Mouse (Mus musculus): ENCODE measurements at regions not wholly inside any gene's neighbourhood (a gene's known extent, or its start where the extent isn't known, plus 50 kb on each side); places are given as distances from the start of the nearest gene placed in this dataset.
A peak's percentile ranks its signal among the peaks of the same experiment; 100 is the strongest.

GRCm38 (mm10) chr13:99847531-99847930 is 53.4 kb downstream of the Cartpt start:
- H3K4me3 ChIP-seq (ENCODE audit: low read depth, low read length), result no peak overlapping the region
- H3K4me2 ChIP-seq, result no peak overlapping the region
- ATAC-seq (ENCODE audit: low FRiP score), result no peak
- no peaks in the 10 kb centered on the region for H3K9me3 ChIP-seq (ENCODE audit: control insufficient read depth, low read length)
- H3K9ac ChIP-seq (ENCODE audit: low read length), result no peak overlapping the region
- no peaks in the 10 kb centered on the region for H3K4me1 ChIP-seq (ENCODE audit: control insufficient read depth, insufficient read depth, low read length)
- 70% methylated on average over 13 of the region's 13 CpGs for WGBS
- no peaks in the 10 kb centered on the region for H3K36me3 ChIP-seq (ENCODE audit: control insufficient read depth, insufficient read depth, low read length)
- DNase-seq (ENCODE audit: low spot score, missing footprints), result no peak
- no peaks in the 10 kb centered on the region for H3K27me3 ChIP-seq (ENCODE audit: control insufficient read depth, insufficient read depth, low read length)
- H3K27ac ChIP-seq (ENCODE audit: low read depth, low read length), result no peak overlapping the region

- Histone ChIP-seq H3K9ac (ENCODE audit: low read length) (no peak overlapping the region), H3K27ac (ENCODE audit: low read depth, low read length) (no peak overlapping the region), H3K9me3 (ENCODE audit: control insufficient read depth, low read length) (no peaks in the 10 kb centered on the region), H3K36me3 (ENCODE audit: control insufficient read depth, insufficient read depth, low read length) (no peaks in the 10 kb centered on the region), H3K27me3 (ENCODE audit: control insufficient read depth, insufficient read depth, low read length) (no peaks in the 10 kb centered on the region), H3K4me1 (ENCODE audit: control insufficient read depth, insufficient read depth, low read length) (peaks cover 2% of the 10 kb centered on the region; the same call in 1 of the 2 replicates), H3K4me3 (ENCODE audit: low read depth, low read length) (no peak overlapping the region), H3K4me2 (no peak overlapping the region)
- ATAC-seq (ENCODE audit: low FRiP score) (peak; percentile 60; the same call in 1 of the 2 replicates), DNase-seq (ENCODE audit: low spot score, missing footprints) (peak; percentile 82)
- WGBS, result 42% methylated on average over 9 of the region's 9 CpGs
Observed at GRCm38 (mm10) chr13:99842626-99843025, 58.3 kb downstream of the Cartpt start.

- H3K9ac ChIP-seq (ENCODE audit: low read length), result no peak overlapping the region
- H3K36me3 ChIP-seq (ENCODE audit: control insufficient read depth, insufficient read depth, low read length), result no peaks in the 10 kb centered on the region
- DNase-seq (ENCODE audit: low spot score, missing footprints) (no peak), ATAC-seq (ENCODE audit: low FRiP score) (no peak)
- 78% methylated on average over 9 of the region's 9 CpGs for WGBS
- H3K9me3 ChIP-seq (ENCODE audit: control insufficient read depth, low read length), result no peaks in the 10 kb centered on the region
- no peak overlapping the region for H3K27ac ChIP-seq (ENCODE audit: low read depth, low read length)
- no peak overlapping the region for H3K4me2 ChIP-seq
- no peak overlapping the region for H3K4me3 ChIP-seq (ENCODE audit: low read depth, low read length)
- no peaks in the 10 kb centered on the region for H3K27me3 ChIP-seq (ENCODE audit: control insufficient read depth, insufficient read depth, low read length)
- H3K4me1 ChIP-seq (ENCODE audit: control insufficient read depth, insufficient read depth, low read length), result peaks cover 6% of the 10 kb centered on the region
Observed at GRCm38 (mm10) chr13:99839446-99839845, 61.4 kb downstream of the Cartpt start.

- no peaks in the 10 kb centered on the region; the same call in 1 of the 2 replicates for H3K9me3 ChIP-seq (ENCODE audit: control insufficient read depth, low read length)
Observed at GRCm38 (mm10) chr13:99837772-99838425, 63.0 kb downstream of the Cartpt start.

GRCm38 (mm10) chr13:99837180-99837579 is 63.7 kb downstream of the Cartpt start:
- Histone ChIP-seq H3K9me3 (ENCODE audit: control insufficient read depth, low read length) (no peaks in the 10 kb centered on the region; the same call in 1 of the 2 replicates), H3K4me1 (ENCODE audit: control insufficient read depth, insufficient read depth, low read length) (peaks cover 4% of the 10 kb centered on the region), H3K4me3 (ENCODE audit: low read depth, low read length) (no peak overlapping the region), H3K27ac (ENCODE audit: low read depth, low read length) (no peak overlapping the region), H3K4me2 (no peak overlapping the region), H3K27me3 (ENCODE audit: control insufficient read depth, insufficient read depth, low read length) (no peaks in the 10 kb centered on the region), H3K9ac (ENCODE audit: low read length) (no peak overlapping the region), H3K36me3 (ENCODE audit: control insufficient read depth, insufficient read depth, low read length) (no peaks in the 10 kb centered on the region)
- ATAC-seq (ENCODE audit: low FRiP score) (peak; percentile 71; the same call in 1 of the 2 replicates), DNase-seq (ENCODE audit: low spot score, missing footprints) (no peak)
- 73% methylated on average over 6 of the region's 6 CpGs for WGBS

More at GRCm38 (mm10) chr13:99837772-99838425, 63.0 kb downstream of the Cartpt start:
- Histone ChIP-seq H3K27me3 (ENCODE audit: control insufficient read depth, insufficient read depth, low read length) (no peaks in the 10 kb centered on the region), H3K27ac (ENCODE audit: low read depth, low read length) (no peak overlapping the region), H3K9ac (ENCODE audit: low read length) (no peak overlapping the region), H3K4me3 (ENCODE audit: low read depth, low read length) (no peak overlapping the region), H3K4me2 (no peak overlapping the region), H3K36me3 (ENCODE audit: control insufficient read depth, insufficient read depth, low read length) (no peaks in the 10 kb centered on the region), H3K4me1 (ENCODE audit: control insufficient read depth, insufficient read depth, low read length) (peaks cover 6% of the 10 kb centered on the region)
- WGBS, result 34% methylated on average over 11 of the region's 11 CpGs
- peak; percentile 99 for DNase-seq (ENCODE audit: low spot score, missing footprints)
- peak; percentile 79 for ATAC-seq (ENCODE audit: low FRiP score)

GRCm38 (mm10) chr13:99836586-99836985 is 64.3 kb downstream of the Cartpt start:
- 90% methylated on average over 5 of the region's 5 CpGs for WGBS
- H3K4me2 ChIP-seq, result no peak overlapping the region
- DNase-seq (ENCODE audit: low spot score, missing footprints) (no peak), ATAC-seq (ENCODE audit: low FRiP score) (no peak)
- H3K27ac ChIP-seq (ENCODE audit: low read depth, low read length), result no peak overlapping the region
- no peaks in the 10 kb centered on the region for H3K27me3 ChIP-seq (ENCODE audit: control insufficient read depth, insufficient read depth, low read length)
- H3K9me3 ChIP-seq (ENCODE audit: control insufficient read depth, low read length), result no peaks in the 10 kb centered on the region; the same call in 1 of the 2 replicates
- no peaks in the 10 kb centered on the region for H3K36me3 ChIP-seq (ENCODE audit: control insufficient read depth, insufficient read depth, low read length)
- H3K4me3 ChIP-seq (ENCODE audit: low read depth, low read length), result no peak overlapping the region
- no peak overlapping the region for H3K9ac ChIP-seq (ENCODE audit: low read length)
- H3K4me1 ChIP-seq (ENCODE audit: control insufficient read depth, insufficient read depth, low read length), result peaks cover 4% of the 10 kb centered on the region

GRCm38 (mm10) chr13:99835518-99835917 is 65.4 kb downstream of the Cartpt start:
- DNase-seq (ENCODE audit: low spot score, missing footprints) (no peak), ATAC-seq (ENCODE audit: low FRiP score) (no peak)
- Histone ChIP-seq H3K9me3 (ENCODE audit: control insufficient read depth, low read length) (no peaks in the 10 kb centered on the region; the same call in 1 of the 2 replicates), H3K9ac (ENCODE audit: low read length) (no peak overlapping the region), H3K4me1 (ENCODE audit: control insufficient read depth, insufficient read depth, low read length) (peaks cover 4% of the 10 kb centered on the region), H3K27ac (ENCODE audit: low read depth, low read length) (no peak overlapping the region), H3K4me3 (ENCODE audit: low read depth, low read length) (no peak overlapping the region), H3K4me2 (no peak overlapping the region), H3K27me3 (ENCODE audit: control insufficient read depth, insufficient read depth, low read length) (no peaks in the 10 kb centered on the region), H3K36me3 (ENCODE audit: control insufficient read depth, insufficient read depth, low read length) (no peaks in the 10 kb centered on the region)
- 93% methylated on average over 8 of the region's 8 CpGs for WGBS

GRCm38 (mm10) chr13:99830080-99830724 is 70.7 kb downstream of the Cartpt start:
- Histone ChIP-seq H3K27ac (ENCODE audit: low read depth, low read length) (no peak overlapping the region), H3K9me3 (ENCODE audit: control insufficient read depth, low read length) (no peaks in the 10 kb centered on the region; the same call in 1 of the 2 replicates), H3K4me1 (ENCODE audit: control insufficient read depth, insufficient read depth, low read length) (no peaks in the 10 kb centered on the region), H3K4me2 (no peak overlapping the region), H3K9ac (ENCODE audit: low read length) (no peak overlapping the region), H3K36me3 (ENCODE audit: control insufficient read depth, insufficient read depth, low read length) (no peaks in the 10 kb centered on the region), H3K4me3 (ENCODE audit: low read depth, low read length) (no peak overlapping the region), H3K27me3 (ENCODE audit: control insufficient read depth, insufficient read depth, low read length) (no peaks in the 10 kb centered on the region)
- ATAC-seq (ENCODE audit: low FRiP score), result no peak
- WGBS, result 89% methylated on average over 7 of the region's 7 CpGs
- DNase-seq (ENCODE audit: low spot score, missing footprints), result no peak

- Histone ChIP-seq H3K9ac (ENCODE audit: low read length) (no peak overlapping the region), H3K27ac (ENCODE audit: low read depth, low read length) (no peak overlapping the region), H3K4me3 (ENCODE audit: low read depth, low read length) (no peak overlapping the region), H3K27me3 (ENCODE audit: control insufficient read depth, insufficient read depth, low read length) (no peaks in the 10 kb centered on the region), H3K9me3 (ENCODE audit: control insufficient read depth, low read length) (no peaks in the 10 kb centered on the region), H3K4me1 (ENCODE audit: control insufficient read depth, insufficient read depth, low read length) (no peaks in the 10 kb centered on the region), H3K36me3 (ENCODE audit: control insufficient read depth, insufficient read depth, low read length) (no peaks in the 10 kb centered on the region), H3K4me2 (no peak overlapping the region)
- DNase-seq (ENCODE audit: low spot score, missing footprints) (no peak), ATAC-seq (ENCODE audit: low FRiP score) (no peak)
- 89% methylated on average over 7 of the region's 7 CpGs for WGBS
Observed at GRCm38 (mm10) chr13:99827573-99827972, 73.3 kb downstream of the Cartpt start.
